Mouse (Mus musculus) neural tube, embryonic 15.5 days (tissue): Measurements from ENCODE around the gene Tppp2. TPM values are rescaled to one million over a fixed set of nuclear protein-coding genes. Genes with fewer than 3 reads are reported as not detected.

ENCODE experiments used
- ATAC-seq: fragments of 200-750 bp; cut with Nextera tagmentation; 2 replicates; pipeline ENCODE4 v1.8.0; 2017; ENCODE audit warnings: mild to moderate bottlenecking, moderate TSS enrichment, moderate library complexity; ENCODE audit not compliant: low FRiP score
- H3K27ac ChIP-seq: fragments of 300-500 bp; sonication (generic); replicated peaks from 2 replicates; pipeline ENCODE4 v1.5.1; 2015; ENCODE audit warnings: mild to moderate bottlenecking, inconsistent platforms
- H3K27me3 ChIP-seq: fragments of 300-500 bp; sonication (generic); replicated peaks from 2 replicates; pipeline ENCODE4 v1.6.1; 2015; ENCODE audit warnings: inconsistent platforms
- H3K36me3 ChIP-seq: fragments of 300-500 bp; sonication (generic); 2 replicates; pipeline ENCODE4 v1.6.1; 2015; ENCODE audit warnings: inconsistent platforms
- H3K4me1 ChIP-seq: fragments of 300-500 bp; sonication (generic); 2 replicates; pipeline ENCODE4 v1.6.1; 2015; ENCODE audit warnings: inconsistent platforms
- H3K4me2 ChIP-seq: fragments of 300-500 bp; sonication (generic); 2 replicates; pipeline ENCODE4 v1.6.1; 2015; ENCODE audit warnings: inconsistent platforms, mild to moderate bottlenecking, moderate library complexity
- H3K4me3 ChIP-seq: fragments of 300-500 bp; sonication (generic); replicated peaks from 2 replicates; pipeline ENCODE4 v1.5.1; 2015; ENCODE audit warnings: mild to moderate bottlenecking, inconsistent platforms
- H3K9ac ChIP-seq: fragments of 300-500 bp; sonication (generic); replicated peaks from 2 replicates; pipeline ENCODE4 v1.6.1; 2015; ENCODE audit warnings: mild to moderate bottlenecking, inconsistent platforms
- H3K9me3 ChIP-seq: fragments of 300-500 bp; sonication (generic); replicated peaks from 2 replicates; pipeline ENCODE4 v1.6.1; 2016; ENCODE audit warnings: inconsistent platforms
- WGBS: fragments of 180-500 bp; shearing (Covaris S2); methylation state at CpG from one replicate; pipeline ENCODE4 v1.1.7; 2015; ENCODE audit warnings: mixed read lengths; 5-methylcytosine and 5-hydroxymethylcytosine counted together
- polyA plus RNA-seq: library from polyadenylated mRNA; unstranded; fragments of >200 nt; fragmentation: Nextera tagmentation; extraction: Ambion mirVana; gene quantifications from 2 replicates; pipeline ENCODE4 v1.2.1, GENCODE M21; 2015

Gene Tppp2
- polyA plus RNA-seq, 1 experiment from 2014 or later: not detected

DNA sequence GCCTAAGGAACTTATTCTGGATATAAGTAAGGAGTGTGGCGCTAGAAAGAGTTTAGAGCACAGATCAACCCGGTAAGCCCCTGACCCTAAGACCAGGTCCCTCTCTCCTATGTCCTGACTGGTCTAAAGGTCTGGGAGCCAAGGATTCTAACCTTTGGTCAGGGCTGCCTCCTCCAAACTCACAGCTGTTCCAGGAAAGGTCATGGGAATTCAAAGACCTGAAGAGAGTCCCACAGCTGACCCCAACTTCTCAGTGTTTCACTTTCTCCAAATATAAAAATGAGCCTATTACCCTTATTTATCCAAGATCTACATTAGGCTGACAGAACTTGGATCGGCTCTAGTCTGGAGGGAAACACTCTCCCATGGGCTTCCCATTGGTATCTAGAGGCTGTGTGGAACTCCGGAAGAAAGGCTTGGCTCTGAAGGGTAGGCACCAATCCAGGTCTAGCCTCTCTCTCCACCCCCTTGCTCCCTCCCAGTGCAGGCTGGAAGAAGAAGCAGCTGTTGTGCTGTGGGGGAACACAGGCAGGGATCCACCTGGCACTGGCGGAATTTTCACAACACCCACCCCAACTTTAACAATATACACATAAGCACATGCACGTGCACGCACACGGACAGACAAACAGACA lies 11.2 kb downstream of the Tppp2 start:
- Histone ChIP-seq H3K9ac (no peak overlapping the region), H3K4me2 (no peak overlapping the region), H3K27ac (peak overlapping the region; percentile 67), H3K4me1 (0 out of 2 replicates have a peak, but pooled peaks cover 2% of the 10 kb centered on the region), H3K9me3 (no peaks in the 10 kb centered on the region), H3K4me3 (no peak overlapping the region), H3K27me3 (no peaks in the 10 kb centered on the region), H3K36me3 (no peaks in the 10 kb centered on the region)
- 88% methylated on average over 8 of the region's 8 CpGs for WGBS
- peak; percentile 48; the same call in 1 of the 2 replicates for ATAC-seq

DNA sequence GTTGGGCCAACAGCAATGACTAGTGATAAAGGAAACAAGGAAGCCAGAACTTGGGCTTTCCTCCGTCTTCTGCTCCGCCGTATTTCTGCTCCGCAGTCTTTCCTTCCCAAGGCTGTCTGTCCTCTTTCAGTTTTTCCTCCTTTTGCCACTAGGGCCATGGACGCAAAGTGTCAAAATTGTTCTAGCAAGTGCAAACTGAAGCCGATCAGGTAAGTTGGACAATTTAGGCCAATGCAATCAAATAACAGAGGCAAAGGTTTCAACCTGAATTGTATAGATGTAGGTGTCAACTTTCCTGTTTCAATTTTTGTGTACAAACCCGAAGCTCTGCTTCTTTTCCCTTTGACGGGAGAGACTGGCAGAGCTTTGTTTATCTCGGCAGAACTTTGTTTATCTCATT lies 11.7 kb downstream of the Tppp2 start:
- H3K9ac ChIP-seq: no peak overlapping the region
- peak overlapping the region; percentile 67; the same call in 1 of the 2 replicates for H3K27ac ChIP-seq
- no peaks in the 10 kb centered on the region for H3K36me3 ChIP-seq
- H3K4me2 ChIP-seq: no peak overlapping the region
- H3K4me3 ChIP-seq: no peak overlapping the region
- H3K9me3 ChIP-seq: no peaks in the 10 kb centered on the region
- H3K27me3 ChIP-seq: no peaks in the 10 kb centered on the region
- ATAC-seq: no peak
- WGBS: 78% methylated on average over 9 of the region's 9 CpGs
- H3K4me1 ChIP-seq: 0 out of 2 replicates have a peak, but pooled peaks cover 2% of the 10 kb centered on the region

DNA sequence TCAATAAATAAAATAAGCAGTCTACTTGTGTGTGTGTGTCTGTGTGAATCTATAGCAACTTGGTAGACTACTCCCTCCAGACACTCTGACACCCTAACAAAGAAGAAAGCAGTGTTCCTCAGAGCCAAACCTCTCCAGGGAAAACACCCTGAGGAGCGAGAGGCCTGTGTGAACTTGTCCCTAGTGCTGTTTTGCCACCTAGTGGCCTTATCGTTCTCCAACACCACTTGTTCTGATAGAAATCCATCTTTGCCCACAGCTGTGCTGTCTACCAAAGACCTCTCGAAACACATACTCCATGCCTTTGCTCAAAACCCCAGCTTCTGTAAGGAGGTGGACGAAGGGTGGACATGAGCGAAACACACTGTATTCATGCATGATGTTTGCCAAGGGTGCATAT lies 12.6 kb downstream of the Tppp2 start:
- H3K36me3 ChIP-seq: no peaks in the 10 kb centered on the region
- no peaks in the 10 kb centered on the region for H3K9me3 ChIP-seq
- peak overlapping the region; percentile 67 for H3K27ac ChIP-seq
- H3K4me3 ChIP-seq: no peak overlapping the region
- 36% methylated on average over 5 of the region's 5 CpGs for WGBS
- 0 out of 2 replicates have a peak, but pooled peaks cover 2% of the 10 kb centered on the region for H3K4me1 ChIP-seq
- H3K4me2 ChIP-seq: no peak overlapping the region
- peak; percentile 79 for ATAC-seq
- no peaks in the 10 kb centered on the region for H3K27me3 ChIP-seq
- H3K9ac ChIP-seq: no peak overlapping the region

DNA sequence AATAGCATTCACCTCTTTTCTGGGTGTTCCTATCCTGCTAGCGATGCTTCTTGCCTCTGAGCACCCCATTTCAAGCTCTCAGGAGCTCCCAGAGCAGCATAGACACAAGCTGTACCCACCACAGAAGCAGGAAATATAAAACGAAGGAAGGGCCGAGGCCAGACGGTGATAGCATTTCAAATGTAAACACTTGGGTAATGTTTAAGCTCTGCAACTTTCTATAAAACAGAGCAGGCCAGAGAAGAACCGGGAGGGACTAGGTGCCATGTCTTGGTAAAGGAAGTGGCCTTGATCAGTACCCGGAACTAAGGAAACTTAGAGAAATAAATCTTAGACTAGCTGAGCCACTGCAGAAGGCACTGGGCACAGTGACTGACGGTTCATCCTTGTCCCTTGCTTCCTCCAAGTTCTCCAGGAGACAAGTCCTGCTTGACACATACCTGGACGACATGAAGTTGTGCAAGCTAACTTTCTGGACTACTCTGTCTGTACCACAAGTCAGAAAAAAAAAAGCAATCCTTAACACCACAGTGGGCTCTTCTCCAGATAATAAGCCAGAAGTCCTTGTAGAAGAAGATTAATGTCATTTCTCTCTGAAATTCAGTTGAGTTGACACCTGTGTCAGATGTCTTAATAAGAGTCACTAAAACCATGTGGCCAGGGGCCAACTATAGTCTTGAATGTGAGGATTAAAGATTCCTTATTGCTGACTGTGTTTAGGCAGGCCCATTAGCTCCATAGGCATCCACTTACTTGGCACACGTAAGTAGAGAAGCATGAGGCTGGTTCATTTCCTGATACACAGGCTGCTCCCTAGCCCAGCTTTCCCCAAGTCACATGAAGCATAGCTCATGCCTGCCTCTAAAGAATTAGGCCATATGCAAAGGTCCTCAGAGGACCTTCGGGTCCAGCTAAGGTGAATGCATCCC lies 14.1 kb downstream of the Tppp2 start:
- no peak overlapping the region for H3K4me2 ChIP-seq
- no peaks in the 10 kb centered on the region for H3K36me3 ChIP-seq
- no peak overlapping the region for H3K27ac ChIP-seq
- H3K27me3 ChIP-seq: no peaks in the 10 kb centered on the region
- no peak overlapping the region for H3K4me3 ChIP-seq
- H3K9me3 ChIP-seq: no peaks in the 10 kb centered on the region
- no peak for ATAC-seq
- H3K9ac ChIP-seq: no peak overlapping the region
- H3K4me1 ChIP-seq: 0 out of 2 replicates have a peak, but pooled peaks cover 2% of the 10 kb centered on the region
- WGBS: 77% methylated on average over 10 of the region's 10 CpGs

DNA sequence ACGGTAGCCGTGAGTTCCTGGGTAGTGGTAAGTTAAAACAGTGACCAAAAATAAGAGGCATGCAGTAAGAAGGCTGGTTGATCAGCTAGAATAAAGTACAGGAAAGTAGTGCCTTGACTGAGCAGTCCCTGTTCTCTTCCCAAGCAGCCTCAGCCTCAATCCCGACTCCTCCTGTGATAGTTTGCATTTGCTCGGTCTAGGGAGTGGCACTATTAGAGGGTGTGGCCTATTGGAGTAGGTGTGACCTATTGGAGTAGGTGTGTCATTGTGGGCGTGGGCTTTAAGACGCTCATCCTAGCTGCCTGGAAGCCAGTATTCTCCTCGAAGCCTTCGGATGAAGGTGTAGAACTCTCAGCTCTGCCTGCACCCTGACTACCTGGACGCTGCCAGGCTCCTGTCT lies 20.8 kb downstream of the Tppp2 start:
- ATAC-seq: no peak
- WGBS: 91% methylated on average over 9 of the region's 9 CpGs
- H3K4me2 ChIP-seq: no peak overlapping the region

DNA sequence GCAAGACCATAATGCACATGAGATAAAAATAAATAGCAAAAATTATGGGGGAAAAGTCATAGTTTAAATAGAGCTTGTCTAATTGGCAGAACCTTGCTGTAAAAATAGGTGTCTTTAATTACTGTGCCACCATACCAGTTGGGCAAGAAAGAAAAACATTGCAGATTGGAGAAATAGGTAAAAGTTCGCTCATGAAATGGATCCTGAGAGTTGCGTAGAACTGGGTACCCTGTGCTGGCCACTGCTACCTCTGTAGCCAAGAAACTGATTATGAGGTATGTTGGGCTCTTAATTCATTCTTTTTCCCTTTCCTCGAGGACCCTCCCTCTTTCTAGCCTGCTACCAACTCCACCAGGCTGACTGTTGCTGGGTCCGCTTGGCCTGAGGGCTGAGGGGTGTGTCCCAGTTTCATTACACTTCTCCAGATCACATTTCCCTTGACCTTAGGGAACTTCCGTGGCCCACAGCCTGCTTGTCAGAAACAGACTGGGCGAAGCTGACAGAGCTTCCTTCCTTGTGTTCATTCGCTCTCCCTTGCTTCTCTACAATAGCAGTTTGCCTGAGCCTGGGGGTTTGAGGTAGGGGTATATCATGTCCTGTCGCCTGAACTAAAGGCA lies 22.8 kb downstream of the Tppp2 start:
- no peaks in the 10 kb centered on the region for H3K27me3 ChIP-seq
- no peaks in the 10 kb centered on the region for H3K4me1 ChIP-seq
- no peak overlapping the region for H3K9ac ChIP-seq
- 0 out of 2 replicates have a peak, but pooled peaks cover 5% of the 10 kb centered on the region for H3K9me3 ChIP-seq
- no peak overlapping the region for H3K4me2 ChIP-seq
- H3K27ac ChIP-seq: no peak overlapping the region
- no peak overlapping the region for H3K4me3 ChIP-seq
- 28% methylated on average over 8 of the region's 8 CpGs for WGBS
- no peaks in the 10 kb centered on the region for H3K36me3 ChIP-seq
- no peak for ATAC-seq

More for the DNA sequence above, 20.8 kb downstream of the Tppp2 start:
- Histone ChIP-seq H3K4me3 (no peak overlapping the region), H3K27me3 (no peaks in the 10 kb centered on the region), H3K9me3 (0 out of 2 replicates have a peak, but pooled peaks cover 5% of the 10 kb centered on the region), H3K36me3 (no peaks in the 10 kb centered on the region), H3K27ac (no peak overlapping the region), H3K4me1 (no peaks in the 10 kb centered on the region), H3K9ac (no peak overlapping the region)

DNA sequence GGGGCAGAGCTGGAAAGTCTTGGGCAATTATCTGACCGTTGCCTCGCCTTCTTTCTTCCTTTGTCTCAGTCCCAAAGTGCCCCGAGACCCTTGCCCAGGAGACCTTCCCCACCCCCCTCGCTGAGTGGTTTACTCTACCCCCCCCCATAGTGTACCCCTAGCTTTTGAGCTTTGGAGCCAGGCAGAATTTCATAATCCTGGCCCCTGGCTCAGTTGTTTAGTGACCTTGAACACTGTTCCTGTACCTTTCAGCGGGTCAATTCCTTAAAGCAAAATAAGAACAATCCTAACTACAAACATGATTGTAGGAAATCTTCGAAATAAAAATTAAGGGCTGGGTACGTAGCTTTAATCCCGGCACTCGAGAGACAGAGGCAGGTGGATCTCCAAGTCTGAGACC lies 23.4 kb downstream of the Tppp2 start:
- no peak for ATAC-seq
- no peak overlapping the region for H3K27ac ChIP-seq
- no peaks in the 10 kb centered on the region for H3K27me3 ChIP-seq
- H3K4me2 ChIP-seq: no peak overlapping the region
- H3K4me3 ChIP-seq: no peak overlapping the region
- no peak overlapping the region for H3K9ac ChIP-seq
- no peaks in the 10 kb centered on the region for H3K4me1 ChIP-seq
- 54% methylated on average over 9 of the region's 9 CpGs for WGBS
- 0 out of 2 replicates have a peak, but pooled peaks cover 5% of the 10 kb centered on the region for H3K9me3 ChIP-seq
- no peaks in the 10 kb centered on the region for H3K36me3 ChIP-seq

DNA sequence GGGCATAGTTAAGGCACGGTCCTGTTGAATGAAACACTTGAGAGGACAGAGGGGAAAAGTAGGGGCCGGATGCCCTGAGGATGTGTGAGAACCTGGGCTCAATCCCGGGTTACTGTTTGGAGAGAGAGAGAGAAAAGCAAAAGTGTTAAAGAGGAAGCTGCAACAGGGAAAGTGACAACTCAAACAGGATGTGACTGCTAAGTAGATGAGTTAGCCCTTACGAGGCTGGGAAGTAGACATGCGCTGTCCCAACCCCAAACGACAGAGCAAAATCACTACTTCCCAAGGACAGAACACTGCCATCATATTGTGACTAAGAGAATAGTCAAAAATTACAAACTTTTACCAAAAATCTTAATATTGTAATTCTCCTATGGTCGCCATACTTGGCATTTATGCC lies 24.0 kb downstream of the Tppp2 start:
- Histone ChIP-seq H3K4me2 (no peak overlapping the region), H3K36me3 (no peaks in the 10 kb centered on the region), H3K27ac (no peak overlapping the region), H3K9me3 (0 out of 2 replicates have a peak, but pooled peaks cover 5% of the 10 kb centered on the region), H3K4me1 (no peaks in the 10 kb centered on the region), H3K9ac (no peak overlapping the region), H3K27me3 (no peaks in the 10 kb centered on the region), H3K4me3 (no peak overlapping the region)
- ATAC-seq: no peak
- 69% methylated on average over 7 of the region's 7 CpGs for WGBS

DNA sequence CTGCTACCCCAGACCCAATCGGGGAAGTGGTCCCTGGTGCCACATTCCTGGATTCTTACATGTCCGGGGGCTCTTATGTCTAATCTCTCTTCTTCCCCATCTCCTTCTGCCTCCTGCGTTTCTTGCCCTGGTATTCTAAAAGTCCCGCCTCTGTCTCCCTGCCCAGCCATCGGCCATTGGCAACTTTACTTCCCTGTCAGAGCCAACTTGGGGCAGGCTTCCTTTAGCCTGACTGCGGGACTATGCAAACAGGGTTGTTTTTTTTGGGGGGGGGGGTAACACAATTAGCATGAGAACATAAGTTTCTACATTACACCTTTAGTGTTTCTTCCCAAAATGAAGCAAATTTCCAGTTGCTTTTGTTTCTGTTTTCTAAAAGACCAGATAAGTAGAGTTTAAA lies 25.1 kb downstream of the Tppp2 start:
- WGBS: 87% methylated on average over 6 of the region's 6 CpGs
- Histone ChIP-seq H3K27ac (no peak overlapping the region), H3K9ac (no peak overlapping the region), H3K4me3 (no peak overlapping the region), H3K4me2 (no peak overlapping the region), H3K27me3 (no peaks in the 10 kb centered on the region), H3K36me3 (no peaks in the 10 kb centered on the region), H3K4me1 (no peaks in the 10 kb centered on the region), H3K9me3 (no peaks in the 10 kb centered on the region)
- ATAC-seq: no peak

DNA sequence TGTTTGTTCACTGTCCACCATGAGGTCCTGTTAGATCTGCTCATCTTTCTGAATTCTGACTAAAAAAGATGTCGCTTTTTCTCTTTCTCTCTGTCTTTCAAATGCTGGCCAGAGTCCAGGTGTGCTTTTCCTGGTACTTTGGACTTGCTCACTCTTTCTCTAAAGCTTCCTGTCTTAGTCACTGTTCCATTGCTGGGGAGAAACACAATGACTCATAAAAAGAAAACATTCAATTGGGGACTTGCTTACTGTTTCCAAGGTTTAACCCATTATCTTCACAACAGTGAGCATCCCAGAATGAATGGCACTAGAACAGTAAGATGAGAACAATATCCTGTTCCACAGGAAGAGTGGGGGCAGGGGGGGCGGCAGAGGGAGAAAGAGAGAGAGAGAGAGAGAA lies 42.1 kb downstream of the Tppp2 start:
- H3K4me1 ChIP-seq: no peaks in the 10 kb centered on the region
- 88% methylated on average over 2 of the region's 2 CpGs for WGBS

DNA sequence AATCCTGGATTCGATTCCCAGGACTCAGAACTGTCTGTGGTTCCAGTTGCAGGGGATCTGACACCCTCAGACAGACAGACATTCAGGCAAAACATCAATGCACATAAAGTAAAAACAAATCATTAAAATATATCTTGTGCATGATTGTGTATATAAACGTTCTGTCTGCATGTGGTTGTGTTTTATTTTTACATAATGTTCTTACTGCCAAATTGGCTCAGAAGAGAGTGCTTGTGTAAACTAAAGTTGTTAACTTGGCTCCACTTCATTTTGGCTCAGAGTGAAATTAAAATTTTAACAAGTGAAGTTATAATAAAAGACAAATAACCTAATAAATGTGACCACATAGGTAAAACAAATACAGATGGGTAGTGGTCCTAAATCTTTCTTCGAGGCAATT lies 49.2 kb downstream of the Tppp2 start:
- Histone ChIP-seq H3K4me1 (no peaks in the 10 kb centered on the region), H3K9me3 (no peaks in the 10 kb centered on the region), H3K27ac (no peak overlapping the region), H3K4me2 (no peak overlapping the region), H3K36me3 (no peaks in the 10 kb centered on the region), H3K27me3 (no peaks in the 10 kb centered on the region), H3K9ac (no peak overlapping the region), H3K4me3 (no peak overlapping the region)
- 88% methylated on average over 3 of the region's 3 CpGs for WGBS
- no peak for ATAC-seq

More for the DNA sequence above, 42.1 kb downstream of the Tppp2 start:
- no peaks in the 10 kb centered on the region for H3K36me3 ChIP-seq
- no peak for ATAC-seq
- H3K9me3 ChIP-seq: no peaks in the 10 kb centered on the region
- no peak overlapping the region for H3K9ac ChIP-seq
- H3K4me2 ChIP-seq: no peak overlapping the region
- no peak overlapping the region for H3K4me3 ChIP-seq
- H3K27me3 ChIP-seq: no peaks in the 10 kb centered on the region
- H3K27ac ChIP-seq: no peak overlapping the region
